Mouse (Mus musculus) kidney, embryonic 14.5 days (tissue): ENCODE measurements around the gene Dhx32. TPM values are rescaled to one million over a fixed set of nuclear protein-coding genes. Genes with fewer than 3 reads are reported as not detected.

Experiments
- ATAC-seq: fragments of 200-750 bp; cut with Nextera tagmentation; 2 replicates; pipeline ENCODE4 v1.8.0; 2017; ENCODE audit warnings: moderate number of reproducible peaks, mild to moderate bottlenecking, moderate TSS enrichment, moderate library complexity; ENCODE audit not compliant: low FRiP score, low TSS enrichment
- H3K27ac ChIP-seq: fragments of 300-500 bp; sonication (generic); 2 replicates; pipeline ENCODE4 v1.5.1; 2014; ENCODE audit warnings: low read depth, mild to moderate bottlenecking, low read length, moderate library complexity, mixed read lengths
- H3K27me3 ChIP-seq: fragments of 300-500 bp; sonication (generic); 2 replicates; pipeline ENCODE4 v1.6.1; 2014; ENCODE audit warnings: mild to moderate bottlenecking, low read length; ENCODE audit not compliant: control insufficient read depth, insufficient read depth
- H3K36me3 ChIP-seq: fragments of 300-500 bp; sonication (generic); 2 replicates; pipeline ENCODE4 v1.6.1; 2014; ENCODE audit warnings: low read length, mixed read lengths; ENCODE audit not compliant: control insufficient read depth, insufficient read depth
- H3K4me1 ChIP-seq: fragments of 300-500 bp; sonication (generic); 2 replicates; pipeline ENCODE4 v1.6.1; 2014; ENCODE audit warnings: low read length, mixed read lengths; ENCODE audit not compliant: control insufficient read depth, insufficient read depth
- H3K4me2 ChIP-seq: fragments of 300-500 bp; sonication (generic); replicated peaks from 2 replicates; pipeline ENCODE4 v1.6.1; 2014; ENCODE audit warnings: low read depth, mild to moderate bottlenecking, low read length
- H3K4me3 ChIP-seq: fragments of 300-500 bp; sonication (generic); 2 replicates; pipeline ENCODE4 v1.5.1; 2014; ENCODE audit warnings: mild to moderate bottlenecking, low read length
- H3K9ac ChIP-seq: fragments of 300-500 bp; sonication (generic); 2 replicates; pipeline ENCODE4 v1.6.1; 2014; ENCODE audit warnings: low read depth, mild to moderate bottlenecking, low read length, moderate library complexity
- H3K9me3 ChIP-seq: fragments of 300-500 bp; sonication (generic); 2 replicates; pipeline ENCODE4 v1.6.1; 2016; ENCODE audit warnings: low read length; ENCODE audit not compliant: control insufficient read depth
- WGBS: fragments of 180-500 bp; shearing (Covaris S2); extraction: QIAGEN DNeasy Blood & Tissue Kit; methylation state at CpG from one replicate; pipeline ENCODE4 v1.1.7; 2014; 5-methylcytosine and 5-hydroxymethylcytosine counted together
- polyA plus RNA-seq: library from polyadenylated mRNA; unstranded; fragments of >200 nt; fragmentation: Nextera tagmentation; extraction: Ambion mirVana; gene quantifications from 2 replicates; pipeline ENCODE4 v1.2.1, GENCODE M21; 2014

Gene Dhx32
- polyA plus RNA-seq, 1 experiment from 2014 or later = 19.9 TPM

- H3K9ac ChIP-seq = no peak overlapping the region
- no peaks in the 10 kb centered on the region for H3K36me3 ChIP-seq
- H3K4me3 ChIP-seq = no peak overlapping the region
- no peak overlapping the region for H3K27ac ChIP-seq
- H3K4me2 ChIP-seq = no peak overlapping the region
- ATAC-seq = no peak
- H3K4me1 ChIP-seq = 0 out of 2 replicates have a peak, but pooled peaks cover 5% of the 10 kb centered on the region
- H3K9me3 ChIP-seq = no peaks in the 10 kb centered on the region
- no peaks in the 10 kb centered on the region for H3K27me3 ChIP-seq
- WGBS = 63% methylated on average over 6 of the region's 6 CpGs
Observed at GRCm38 (mm10) chr7:133781583-133781982, 943 bp downstream of the Dhx32 start.

GRCm38 (mm10) chr7:133776626-133776996 lies 5.9 kb downstream of the Dhx32 start, which contains the start of gene Fank1:
TSS of gene Fank1 (plus strand) at chr7:133776861.
- H3K4me2 ChIP-seq = peak within 1 kb of the TSS; percentile 76
- H3K27ac ChIP-seq = no peak within 1 kb of the TSS
- 0 out of 2 replicates have a peak, but pooled peaks cover 3% of the 10 kb centered on the region for H3K4me1 ChIP-seq
- no peaks in the 10 kb centered on the region for H3K36me3 ChIP-seq
- peak; percentile 94 for ATAC-seq
- H3K27me3 ChIP-seq = no peaks in the 10 kb centered on the region
- H3K4me3 ChIP-seq = peak within 1 kb of the TSS; percentile 69
- WGBS = under 1% methylated on average over 42 of the region's 45 CpGs
- no peaks in the 10 kb centered on the region for H3K9me3 ChIP-seq
- peak within 1 kb of the TSS; percentile 64 for H3K9ac ChIP-seq

GRCm38 (mm10) chr7:133775796-133776625 lies 6.5 kb downstream of the Dhx32 start:
- no peaks in the 10 kb centered on the region for H3K36me3 ChIP-seq
- H3K9ac ChIP-seq = peak overlapping the region; percentile 64
- peak overlapping the region; percentile 76 for H3K4me2 ChIP-seq
- 2% methylated on average over 36 of the region's 38 CpGs for WGBS
- H3K4me3 ChIP-seq = peak overlapping the region; percentile 69
- H3K4me1 ChIP-seq = 0 out of 2 replicates have a peak, but pooled peaks cover 3% of the 10 kb centered on the region
- peak; percentile 85; the same call in 1 of the 2 replicates for ATAC-seq
- H3K9me3 ChIP-seq = no peaks in the 10 kb centered on the region
- no peak overlapping the region for H3K27ac ChIP-seq
- no peaks in the 10 kb centered on the region for H3K27me3 ChIP-seq

GRCm38 (mm10) chr7:133775179-133775578 lies 7.3 kb downstream of the Dhx32 start:
- Histone ChIP-seq H3K9ac (no peak overlapping the region), H3K4me3 (no peak overlapping the region), H3K4me1 (0 out of 2 replicates have a peak, but pooled peaks cover 3% of the 10 kb centered on the region), H3K9me3 (no peaks in the 10 kb centered on the region), H3K27ac (no peak overlapping the region), H3K4me2 (no peak overlapping the region), H3K27me3 (no peaks in the 10 kb centered on the region), H3K36me3 (no peaks in the 10 kb centered on the region)
- 53% methylated on average over 5 of the region's 5 CpGs for WGBS
- no peak for ATAC-seq

- no peaks in the 10 kb centered on the region for H3K36me3 ChIP-seq
- no peak overlapping the region for H3K4me2 ChIP-seq
- no peak overlapping the region for H3K4me3 ChIP-seq
- no peak overlapping the region for H3K9ac ChIP-seq
- no peak for ATAC-seq
- WGBS = 51% methylated on average over 5 of the region's 5 CpGs
- H3K4me1 ChIP-seq = no peaks in the 10 kb centered on the region
- no peaks in the 10 kb centered on the region for H3K27me3 ChIP-seq
- no peak overlapping the region for H3K27ac ChIP-seq
- no peaks in the 10 kb centered on the region for H3K9me3 ChIP-seq
Observed at GRCm38 (mm10) chr7:133768517-133768916, 14.0 kb downstream of the Dhx32 start.

- H3K4me1 ChIP-seq = no peaks in the 10 kb centered on the region
- 80% methylated on average over 4 of the region's 4 CpGs for WGBS
- H3K36me3 ChIP-seq = no peaks in the 10 kb centered on the region
- no peak overlapping the region for H3K27ac ChIP-seq
- H3K9me3 ChIP-seq = no peaks in the 10 kb centered on the region
- no peaks in the 10 kb centered on the region for H3K27me3 ChIP-seq
- no peak for ATAC-seq
- H3K4me3 ChIP-seq = no peak overlapping the region
- H3K4me2 ChIP-seq = no peak overlapping the region
- H3K9ac ChIP-seq = no peak overlapping the region
Observed at GRCm38 (mm10) chr7:133768027-133768426, 14.5 kb downstream of the Dhx32 start.

- no peak for ATAC-seq
- Histone ChIP-seq H3K4me2 (no peak overlapping the region), H3K27ac (no peak overlapping the region), H3K36me3 (no peaks in the 10 kb centered on the region), H3K27me3 (no peaks in the 10 kb centered on the region), H3K4me3 (no peak overlapping the region), H3K9ac (no peak overlapping the region), H3K4me1 (no peaks in the 10 kb centered on the region), H3K9me3 (peaks cover 5% of the 10 kb centered on the region; the same call in 1 of the 2 replicates)
- 91% methylated on average over 13 of the region's 13 CpGs for WGBS
Observed at GRCm38 (mm10) chr7:133765849-133766243, 16.7 kb downstream of the Dhx32 start.

GRCm38 (mm10) chr7:133765240-133765848 lies 17.2 kb downstream of the Dhx32 start:
- Histone ChIP-seq H3K4me3 (no peak overlapping the region), H3K27me3 (no peaks in the 10 kb centered on the region), H3K36me3 (no peaks in the 10 kb centered on the region), H3K27ac (no peak overlapping the region), H3K9ac (no peak overlapping the region), H3K9me3 (peaks cover 5% of the 10 kb centered on the region; the same call in 1 of the 2 replicates), H3K4me2 (no peak overlapping the region), H3K4me1 (no peaks in the 10 kb centered on the region)
- WGBS = 68% methylated on average over 10 of the region's 10 CpGs
- no peak for ATAC-seq

GRCm38 (mm10) chr7:133764425-133764824 lies 18.1 kb downstream of the Dhx32 start:
- no peak overlapping the region for H3K4me2 ChIP-seq

More at GRCm38 (mm10) chr7:133764425-133764824, 18.1 kb downstream of the Dhx32 start:
- Histone ChIP-seq H3K9me3 (peaks cover 5% of the 10 kb centered on the region; the same call in 1 of the 2 replicates), H3K4me1 (peaks cover 5% of the 10 kb centered on the region; the same call in 1 of the 2 replicates), H3K4me3 (no peak overlapping the region), H3K9ac (no peak overlapping the region), H3K36me3 (no peaks in the 10 kb centered on the region), H3K27ac (no peak overlapping the region), H3K27me3 (no peaks in the 10 kb centered on the region)
- no peak for ATAC-seq
- WGBS = 77% methylated on average over 2 of the region's 2 CpGs
